Mouse (Mus musculus): Measurements from ENCODE around the gene Ddx19a. TPM values are rescaled to one million over a fixed set of nuclear protein-coding genes. Genes with fewer than 3 reads are reported as not detected.
"Not testable (repeated sequence)": the region's sequence is repeated elsewhere in the genome, so short reads cannot be mapped to it uniquely, and the experiment has no call there.

The Ddx19a gene
- polyA plus RNA-seq, 1 experiment from 2014 or later: 62.6 TPM

DNA sequence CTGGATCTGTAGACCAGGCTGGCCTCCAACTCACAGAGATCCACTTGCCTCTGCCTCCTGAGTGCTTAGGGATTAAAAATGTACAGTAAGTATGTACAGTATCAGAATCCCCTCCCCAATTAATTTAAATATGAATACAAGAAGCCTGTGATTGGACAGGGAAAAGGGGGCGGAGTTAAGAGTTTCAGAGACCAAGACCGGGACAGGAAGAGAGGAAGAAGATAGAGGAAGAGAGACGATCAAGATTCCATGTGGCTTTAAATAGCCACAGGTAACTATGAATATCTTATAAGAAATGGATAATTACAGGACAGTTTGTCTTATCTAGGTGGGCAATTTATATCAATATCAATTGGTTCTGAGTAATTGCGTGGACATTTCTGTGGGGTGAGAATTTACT lies 32.0 kb upstream of the Ddx19a start:
- CTCF ChIA-PET: interaction anchor here (1.0 kb wide), 1 partner anchor 11 kb away, joined by 3 read pairs; no protein-coding TSS in a partner anchor
- no peak for DNase-seq (ENCODE audit: low read depth, low spot score)

DNA sequence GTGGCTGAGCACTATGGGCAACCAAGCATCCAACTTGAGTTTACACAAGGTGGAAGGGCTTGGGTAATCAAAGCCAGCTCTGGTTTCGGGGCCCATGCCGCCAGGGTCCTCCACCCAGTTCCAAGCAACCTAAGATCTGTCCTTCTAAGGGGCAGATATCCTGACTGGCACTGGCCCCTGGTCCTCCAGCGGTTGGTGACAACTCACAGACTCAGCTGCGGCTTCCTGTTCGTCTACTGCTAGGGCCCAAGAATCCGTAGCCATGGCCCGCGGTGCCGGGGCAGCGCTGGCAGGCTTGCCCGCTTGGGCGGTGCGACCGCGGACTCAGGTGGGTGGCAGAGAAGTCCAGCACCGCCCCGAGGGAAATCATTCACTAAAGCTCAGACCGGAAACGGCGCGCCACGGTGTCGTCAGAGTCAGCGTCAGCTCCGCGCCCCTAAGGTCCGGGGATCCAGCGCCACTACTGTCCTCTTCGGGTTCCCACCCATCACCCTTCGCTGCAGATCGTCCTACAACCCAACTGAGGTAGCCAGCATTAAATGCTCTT lies 29.9 kb upstream of the Ddx19a start:
- DNase-seq (ENCODE audit: low read depth, low spot score) (peak; percentile 35), ATAC-seq (peak; percentile 96)
- POLR2A ChIA-PET: interaction anchor here (0.9 kb wide), 1 partner anchor 52 kb away, joined by 3 read pairs; no protein-coding TSS in a partner anchor
- CTCF ChIA-PET: interaction anchor here (1.6 kb wide), 1 partner anchor 62 kb away, joined by 5 read pairs; no protein-coding TSS in a partner anchor
- in situ Hi-C loops (cut with MboI; ENCODE audit: low pct_unique_long_range_greater_than_20kb): no loop called here
- TF ChIP-seq CTCF (IDR thresholded peaks at IDR 0.05): no peak
- H3K27me3 ChIP-seq: no peaks in the 10 kb centered on the region

More for the DNA sequence above, 32.0 kb upstream of the Ddx19a start:
- POLR2A ChIA-PET: interaction anchor here (0.6 kb wide), 1 partner anchor 48 kb away, joined by 3 read pairs; no protein-coding TSS in a partner anchor
- in situ Hi-C loops (cut with MboI; ENCODE audit: low pct_unique_long_range_greater_than_20kb): no loop called here
- no peak for TF ChIP-seq CTCF (IDR thresholded peaks at IDR 0.05)
- H3K27me3 ChIP-seq: no peaks in the 10 kb centered on the region
- ATAC-seq: no peak

DNA sequence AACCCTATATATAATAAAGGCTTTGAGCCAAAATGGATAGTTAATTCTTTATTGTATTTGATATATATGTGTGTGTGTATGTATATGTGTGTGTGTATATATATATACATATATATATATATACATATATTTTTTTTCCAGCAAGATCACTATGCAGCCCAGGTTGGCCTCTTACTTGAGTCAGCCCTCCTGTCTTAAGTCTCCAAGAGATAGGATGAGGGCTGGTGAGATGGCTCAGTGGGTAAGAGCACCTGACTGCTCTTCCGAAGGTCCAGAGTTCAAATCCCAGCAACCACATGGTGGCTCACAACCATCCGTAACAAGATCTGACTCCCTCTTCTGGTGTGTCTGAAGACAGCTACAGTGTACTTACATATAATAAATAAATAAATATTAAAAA lies 29.0 kb upstream of the Ddx19a start:
- H3K27me3 ChIP-seq; DNase-seq (ENCODE audit: low read depth, low spot score); in situ Hi-C loops (cut with MboI; ENCODE audit: low pct_unique_long_range_greater_than_20kb); ATAC-seq: not testable (repeated sequence)
- CTCF ChIA-PET: interaction anchor here (1.6 kb wide), 1 partner anchor 63 kb away, joined by 5 read pairs; no protein-coding TSS in a partner anchor
- POLR2A ChIA-PET: interaction anchor here (0.9 kb wide), 1 partner anchor 53 kb away, joined by 3 read pairs; no protein-coding TSS in a partner anchor

DNA sequence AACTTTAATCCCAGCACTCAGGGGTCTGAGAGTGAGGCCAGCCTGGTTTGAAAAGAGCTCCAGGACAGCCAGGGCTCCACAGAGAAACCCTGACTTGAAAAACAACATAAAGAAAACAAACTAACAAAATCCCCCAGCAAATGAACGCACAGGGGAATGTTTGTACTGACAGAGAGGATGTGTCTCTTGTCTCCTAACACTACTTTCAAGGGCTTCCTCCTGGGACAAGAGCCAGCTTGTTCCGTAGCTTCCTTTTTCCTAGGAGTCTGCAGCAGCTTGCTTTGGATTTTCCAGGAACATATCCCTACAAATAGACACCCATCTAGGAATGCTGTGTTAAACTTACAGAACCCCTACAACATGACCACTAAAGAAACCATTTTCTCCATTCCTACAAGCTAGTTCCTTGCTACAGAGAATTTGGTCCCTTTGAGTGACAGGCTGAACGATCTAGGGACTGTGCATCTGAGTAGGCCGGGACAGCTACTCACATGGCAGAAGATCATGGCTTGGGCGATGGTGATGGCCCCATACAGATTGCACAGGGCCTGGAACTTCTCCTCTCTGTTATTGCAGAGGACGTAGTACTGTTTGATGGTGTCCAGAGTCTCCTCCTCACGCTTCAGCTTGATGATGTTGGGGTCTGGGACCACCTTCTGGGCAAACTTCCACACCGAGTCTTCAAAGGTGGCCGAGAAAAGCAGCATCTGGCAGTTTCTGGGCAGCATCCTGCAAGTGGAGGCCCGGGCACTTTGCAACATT lies 12.8 kb upstream of the Ddx19a start:
- H3K27me3 ChIP-seq; DNase-seq (ENCODE audit: low read depth, low spot score); CTCF ChIA-PET; in situ Hi-C loops (cut with MboI; ENCODE audit: low pct_unique_long_range_greater_than_20kb); ATAC-seq: not testable (repeated sequence)
- POLR2A ChIA-PET: interaction anchor here (0.6 kb wide), 1 partner anchor 33 kb away, joined by 4 read pairs; no protein-coding TSS in a partner anchor

DNA sequence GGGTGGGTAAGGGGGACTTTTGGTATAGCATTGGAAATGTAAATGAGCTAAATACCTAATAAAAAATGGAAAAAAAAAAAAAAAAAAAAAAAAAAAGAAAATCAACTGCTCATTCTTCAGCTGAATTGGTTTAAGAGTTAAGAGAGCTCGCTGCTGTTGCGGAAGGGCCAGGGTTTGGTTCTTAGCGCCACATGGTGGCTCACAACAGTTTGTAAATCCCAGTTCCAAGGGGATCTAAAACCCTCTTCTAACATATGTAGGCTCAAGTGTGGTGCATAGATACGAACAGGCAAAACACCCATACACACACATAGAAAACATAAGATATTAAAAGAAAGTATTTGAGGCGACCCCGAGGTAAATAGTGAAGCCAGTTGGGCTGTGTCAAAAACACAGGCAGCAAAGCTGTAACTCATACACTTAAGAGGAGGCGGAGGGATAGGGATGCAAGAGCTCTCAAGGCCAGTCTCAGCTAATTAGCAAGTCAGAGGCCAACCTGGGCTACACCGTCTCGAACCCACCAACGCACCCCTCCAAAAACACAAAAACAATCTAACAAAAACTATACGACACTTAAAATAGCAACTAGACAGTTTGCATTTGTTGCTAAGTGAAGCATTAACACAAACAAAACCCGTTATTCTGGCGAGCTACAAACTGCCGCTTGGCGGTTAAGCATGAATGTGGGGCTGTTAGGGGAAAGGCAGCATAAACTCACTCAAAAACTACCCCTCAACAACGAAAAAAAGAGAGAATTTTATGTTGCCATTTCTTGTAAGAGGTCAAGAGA lies 764 bp downstream of the Ddx19a start:
- H3K27me3 ChIP-seq: no peaks in the 10 kb centered on the region
- DNase-seq (ENCODE audit: low read depth, low spot score) (no peak), ATAC-seq (no peak)
- in situ Hi-C loops (cut with MboI; ENCODE audit: low pct_unique_long_range_greater_than_20kb): loop anchor here (25.0 kb wide), 1 partner anchor 360 kb away; no protein-coding TSS in a partner anchor
- no peak for TF ChIP-seq CTCF (IDR thresholded peaks at IDR 0.05)
- POLR2A ChIA-PET: interaction anchor here (0.6 to 1.3 kb wide), 4 partner anchors 34 to 78 kb away, joined by 3 to 4 read pairs (median 3); partner anchors contain the start of gene Ddx19b
- CTCF ChIA-PET: interaction anchor here (1.1 to 1.7 kb wide), 2 partner anchors 15 to 86 kb away, joined by 3 read pairs; no protein-coding TSS in a partner anchor

DNA sequence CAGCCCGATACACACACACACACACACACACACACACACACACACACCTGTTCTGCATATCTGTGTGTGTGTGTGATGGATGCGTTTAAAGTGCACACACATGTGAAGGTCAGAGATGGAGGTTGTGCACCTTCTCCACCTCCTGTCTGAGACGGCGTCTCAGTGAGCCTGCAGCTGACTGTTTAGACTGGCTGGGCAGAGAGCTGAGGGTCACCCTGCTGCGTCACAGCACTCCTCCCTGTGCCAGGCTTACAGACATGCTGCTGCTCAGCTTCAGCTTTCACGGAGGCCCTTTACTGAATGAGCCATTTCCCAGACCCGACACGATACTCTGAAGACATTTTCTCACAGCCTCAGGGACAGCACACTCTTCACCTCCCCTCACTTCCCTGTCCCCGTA lies 7.6 kb downstream of the Ddx19a start:
- no peak for ATAC-seq

DNA sequence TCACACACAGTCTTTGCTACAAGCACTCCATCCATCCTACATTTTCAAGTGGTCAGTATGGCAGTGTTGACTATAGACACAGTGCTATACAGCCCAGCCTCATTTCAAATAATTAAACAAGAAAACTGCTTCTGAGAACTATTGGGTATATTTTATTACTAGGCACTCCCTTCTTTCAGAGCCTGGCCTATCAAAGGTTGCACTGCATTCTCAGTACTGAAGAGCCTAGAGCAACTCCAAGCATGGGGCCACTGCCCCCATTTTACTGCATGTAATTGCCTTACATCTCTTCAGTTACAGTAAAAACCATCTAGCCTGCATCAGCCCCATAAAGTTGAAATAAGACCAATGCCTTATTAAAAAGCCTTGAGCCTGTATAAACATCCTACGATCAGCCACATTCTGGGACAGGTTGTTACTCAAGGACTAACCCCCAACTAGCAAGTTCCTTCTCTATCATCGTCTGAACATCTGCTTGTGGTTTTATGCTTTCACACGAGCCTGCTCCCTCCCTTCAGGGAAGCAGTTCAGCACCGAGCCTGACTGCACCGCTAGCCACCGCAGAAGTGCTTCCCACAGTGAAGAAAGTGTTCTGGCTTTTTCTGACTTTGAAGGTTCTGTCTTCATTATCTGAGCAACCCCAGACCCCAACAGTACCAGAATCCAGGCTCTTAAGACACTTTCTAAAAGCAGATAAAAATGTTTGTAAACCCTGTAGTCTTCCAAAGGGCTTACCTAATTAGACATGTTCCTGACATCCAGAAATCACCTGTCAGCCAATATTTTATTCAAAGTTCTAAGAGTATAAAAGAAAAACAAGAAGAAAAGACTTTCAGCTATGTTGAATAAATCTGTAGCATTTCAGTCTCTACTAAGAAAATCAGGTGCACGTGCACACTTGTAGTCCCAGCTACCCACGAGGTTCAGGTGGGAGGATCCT lies 9.5 kb downstream of the Ddx19a start:
- TF ChIP-seq CTCF (IDR thresholded peaks at IDR 0.05): no peak
- no peak for ATAC-seq
- no peak for DNase-seq (ENCODE audit: low read depth, low spot score)
- CTCF ChIA-PET: no interaction called here
- POLR2A ChIA-PET: interaction anchor here (0.6 kb wide), 1 partner anchor 283 kb away, joined by 5 read pairs; no protein-coding TSS in a partner anchor
- in situ Hi-C loops (cut with MboI; ENCODE audit: low pct_unique_long_range_greater_than_20kb): loop anchor here (10.0 to 25.0 kb wide), 2 partner anchors 233 to 351 kb away; no protein-coding TSS in a partner anchor
- no peaks in the 10 kb centered on the region for H3K27me3 ChIP-seq

More for the DNA sequence above, 7.6 kb downstream of the Ddx19a start:
- ChIA-PET CTCF (no interaction called here), POLR2A (no interaction called here)
- H3K27me3 ChIP-seq: no peaks in the 10 kb centered on the region
- TF ChIP-seq CTCF (IDR thresholded peaks at IDR 0.05): no peak
- DNase-seq (ENCODE audit: low read depth, low spot score): no peak
- in situ Hi-C loops (cut with MboI; ENCODE audit: low pct_unique_long_range_greater_than_20kb): loop anchor here (25.0 kb wide), 1 partner anchor 353 kb away; no protein-coding TSS in a partner anchor

DNA sequence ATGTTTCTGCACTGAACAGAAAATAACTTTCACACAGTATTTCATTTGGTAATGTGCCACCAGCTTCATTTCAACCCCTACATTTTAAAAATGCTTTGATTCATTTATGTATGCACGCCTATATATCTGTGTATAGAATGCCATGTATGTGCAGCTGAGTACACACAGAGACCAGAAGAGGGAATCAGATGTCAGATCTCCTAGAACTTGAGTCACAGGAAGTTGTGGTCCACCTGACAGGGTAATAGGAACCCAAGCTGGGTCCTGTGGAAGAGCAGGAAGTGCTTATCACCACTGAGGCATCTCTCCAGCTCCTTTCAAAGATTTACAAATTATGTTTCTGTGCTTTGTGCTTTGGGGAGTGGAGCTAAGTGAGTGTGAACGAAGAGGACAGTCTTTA lies 16.3 kb downstream of the Ddx19a start:
- CTCF ChIA-PET: interaction anchor here (1.0 to 1.2 kb wide), 2 partner anchors 16 to 70 kb away, joined by 3 read pairs; partner anchors contain the start of gene Ddx19a
- TF ChIP-seq CTCF (IDR thresholded peaks at IDR 0.05): no peak
- no peak for ATAC-seq
- no peak for DNase-seq (ENCODE audit: low read depth, low spot score)
- POLR2A ChIA-PET: interaction anchor here (0.7 to 1.3 kb wide), 3 partner anchors 13 to 122 kb away, joined by 3 to 5 read pairs (median 3); no protein-coding TSS in a partner anchor
- in situ Hi-C loops (cut with MboI; ENCODE audit: low pct_unique_long_range_greater_than_20kb): loop anchor here (10.0 to 25.0 kb wide), 2 partner anchors 227 to 344 kb away; no protein-coding TSS in a partner anchor
- no peaks in the 10 kb centered on the region for H3K27me3 ChIP-seq

DNA sequence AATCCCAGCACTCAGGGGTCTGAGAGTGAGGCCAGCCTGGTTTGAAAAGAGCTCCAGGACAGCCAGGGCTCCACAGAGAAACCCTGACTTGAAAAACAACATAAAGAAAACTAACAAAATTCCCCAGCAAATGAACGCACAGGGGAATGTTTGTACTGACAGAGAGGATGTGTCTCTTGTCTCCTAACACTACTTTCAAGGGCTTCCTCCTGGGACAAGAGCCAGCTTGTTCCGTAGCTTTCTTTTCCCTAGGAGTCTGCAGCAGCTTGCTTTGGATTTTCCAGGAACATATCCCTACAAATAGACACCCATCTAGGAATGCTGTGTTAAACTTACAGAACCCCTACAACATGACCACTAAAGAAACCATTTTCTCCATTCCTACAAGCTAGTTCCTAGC lies 19.6 kb downstream of the Ddx19a start:
- POLR2A ChIA-PET; DNase-seq (ENCODE audit: low read depth, low spot score): not testable (repeated sequence)

DNA sequence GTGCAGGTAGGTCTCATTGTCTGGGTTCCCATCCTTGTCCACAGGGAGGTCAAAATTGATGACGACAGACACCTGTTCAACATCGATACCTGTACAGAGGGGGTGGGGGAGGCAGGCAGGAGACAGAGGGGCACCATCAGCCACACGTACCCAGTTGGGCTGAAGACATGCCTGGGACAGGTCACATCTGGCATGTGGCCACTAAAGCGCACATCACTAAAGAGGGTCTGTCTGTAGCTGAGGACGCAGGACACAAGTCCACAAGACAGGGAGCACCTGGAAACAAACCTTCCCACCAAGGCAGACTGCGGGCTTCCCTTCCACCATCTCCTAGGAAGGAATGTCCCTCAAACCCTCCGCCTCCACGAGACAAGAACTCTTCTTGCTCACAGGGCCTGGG lies 21.1 kb downstream of the Ddx19a start:
- DNase-seq (ENCODE audit: low read depth, low spot score); POLR2A ChIA-PET; CTCF ChIA-PET; H3K27me3 ChIP-seq; ATAC-seq: not testable (repeated sequence)
- in situ Hi-C loops (cut with MboI; ENCODE audit: low pct_unique_long_range_greater_than_20kb): loop anchor here (25.0 kb wide), 1 partner anchor 339 kb away; no protein-coding TSS in a partner anchor

More for the DNA sequence above, 19.6 kb downstream of the Ddx19a start:
- CTCF ChIA-PET, ATAC-seq, H3K27me3 ChIP-seq: not testable (repeated sequence)
- in situ Hi-C loops (cut with MboI; ENCODE audit: low pct_unique_long_range_greater_than_20kb): loop anchor here (25.0 kb wide), 1 partner anchor 341 kb away; no protein-coding TSS in a partner anchor
